Mouse (Mus musculus): Measurements from ENCODE around the gene Rbfox1.
A peak's percentile ranks its signal among the peaks of the same experiment; 100 is the strongest.

Rbfox1 gene

DNA sequence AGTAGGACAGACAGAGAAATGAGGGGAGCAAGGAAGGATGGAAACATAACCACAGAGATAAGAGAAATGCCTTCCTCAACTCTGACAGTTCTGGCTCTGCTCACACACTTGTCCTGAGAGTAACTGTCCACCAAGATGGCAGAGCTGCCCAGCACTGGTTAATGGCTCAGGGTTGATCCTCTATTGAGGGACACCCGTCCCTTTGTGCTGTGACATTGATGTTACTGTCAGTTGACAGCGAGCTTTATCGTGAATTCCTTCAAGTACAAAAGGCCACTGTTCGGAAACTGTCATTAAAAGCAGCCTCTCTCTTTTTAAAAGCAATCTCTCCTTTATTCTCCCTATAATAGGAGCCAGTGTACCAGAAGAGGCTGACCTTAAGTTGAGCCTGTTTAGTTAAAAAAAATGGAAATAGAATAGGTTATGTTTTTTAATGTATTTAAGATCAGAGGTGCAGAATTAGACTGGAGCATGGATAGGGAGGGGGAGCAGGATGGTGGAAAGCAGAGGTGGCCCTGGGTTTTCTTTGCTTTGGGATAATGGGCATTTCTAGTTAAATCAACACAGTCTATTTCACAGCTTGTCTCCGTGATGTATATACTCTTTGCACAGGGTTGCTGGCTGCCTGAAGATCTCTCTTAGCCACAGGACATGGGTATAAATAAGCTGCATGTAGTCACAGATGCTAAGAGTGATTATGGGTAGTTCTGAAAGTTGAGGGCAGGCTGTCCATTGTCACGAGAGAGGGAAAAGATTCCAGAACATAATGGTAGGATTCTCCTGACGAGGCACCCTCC is 212.3 kb downstream of the Rbfox1 start:
- DNase-seq: no peak

- no peak for DNase-seq
Observed at GRCm38 (mm10) chr16:6098116-6098515, 213.0 kb downstream of the Rbfox1 start.

- DNase-seq: no peak
Observed at GRCm38 (mm10) chr16:6099598-6099997, 214.4 kb downstream of the Rbfox1 start.

DNA sequence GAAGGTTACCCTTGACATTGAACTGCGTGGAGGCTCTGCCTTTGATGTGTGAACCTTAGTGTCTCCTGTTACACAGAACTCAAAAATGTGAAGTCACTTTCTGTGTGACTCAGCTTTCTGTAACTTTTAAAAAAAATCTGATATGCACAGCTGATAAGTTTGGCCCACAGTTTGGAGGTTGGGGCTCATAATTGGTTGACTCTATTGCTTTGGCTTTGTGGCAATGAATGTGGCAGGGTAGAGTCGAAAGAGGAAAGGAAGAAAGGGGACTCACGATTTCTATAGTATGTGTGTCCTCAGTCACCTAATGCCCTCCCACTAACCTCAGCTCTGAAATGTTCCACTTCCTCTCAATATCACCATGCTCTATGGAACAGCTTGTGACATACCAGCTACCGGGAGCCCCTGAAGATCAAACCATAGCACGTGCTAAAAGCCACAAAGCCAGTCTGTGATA is 215.3 kb downstream of the Rbfox1 start:
- no peak for DNase-seq

- DNase-seq: no peak
Observed at GRCm38 (mm10) chr16:6103713-6104112, 218.6 kb downstream of the Rbfox1 start.

DNA sequence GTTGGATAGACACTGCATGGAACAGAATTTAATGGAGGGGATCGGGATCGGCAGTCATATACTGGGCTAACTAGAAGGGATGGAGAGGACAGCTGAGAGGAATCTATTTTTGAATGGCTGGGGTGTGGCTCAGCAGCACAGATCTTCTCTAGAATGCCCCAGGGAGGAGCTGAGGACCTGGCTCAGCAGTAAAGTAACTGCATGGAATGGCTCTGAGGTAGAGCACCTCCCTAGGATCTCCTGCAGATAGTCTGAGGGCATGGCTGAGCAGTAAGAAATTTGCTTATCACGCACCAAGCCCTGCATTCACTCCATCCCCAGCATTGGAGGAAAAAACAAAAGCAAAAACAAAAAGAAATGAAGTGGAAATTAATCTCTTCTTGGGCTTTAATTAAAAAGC is 225.0 kb downstream of the Rbfox1 start:
- DNase-seq: no peak

GRCm38 (mm10) chr16:6113836-6114475 is 228.8 kb downstream of the Rbfox1 start:
- no peak for DNase-seq

DNA sequence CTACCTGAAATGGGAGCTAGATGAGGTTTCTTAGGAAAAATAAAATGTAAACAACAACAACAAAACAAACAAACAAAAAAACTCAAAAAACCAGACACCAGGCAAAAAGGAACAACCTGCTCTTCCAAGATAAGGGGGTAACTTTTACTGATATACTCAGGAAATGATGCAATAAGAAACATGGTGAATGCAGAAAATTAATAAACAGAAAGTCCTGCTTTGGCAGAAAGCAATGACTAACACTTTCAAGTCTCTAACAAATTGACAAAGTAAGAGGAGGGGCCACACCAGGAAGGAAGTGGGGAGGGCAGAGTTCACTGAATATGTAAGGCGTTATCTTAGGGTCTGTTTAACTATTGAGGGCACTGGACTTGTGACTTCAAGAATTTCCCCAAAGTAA is 234.3 kb downstream of the Rbfox1 start:
- DNase-seq: no peak

GRCm38 (mm10) chr16:6121232-6121631 is 236.1 kb downstream of the Rbfox1 start:
- DNase-seq: no peak

DNA sequence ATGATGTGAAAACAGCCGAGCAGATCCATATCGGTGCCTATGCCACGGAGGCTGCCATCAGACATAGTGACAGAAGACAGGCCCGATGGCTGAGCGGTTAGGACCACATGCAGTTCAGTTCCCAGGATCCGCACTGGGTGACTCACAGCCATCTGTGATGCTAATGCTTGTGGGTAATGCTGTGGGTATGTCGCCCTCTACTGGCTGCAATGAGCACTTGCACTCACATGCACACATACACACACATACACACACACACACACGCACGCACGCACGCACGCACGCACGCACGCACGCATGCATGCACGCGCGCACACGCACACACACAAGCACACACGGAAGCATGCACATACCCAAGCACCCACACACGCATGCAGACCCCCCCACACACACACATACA is 237.7 kb downstream of the Rbfox1 start:
- DNase-seq: no peak

- no peak for DNase-seq
Observed at GRCm38 (mm10) chr16:6128314-6128713, 243.2 kb downstream of the Rbfox1 start.

DNA sequence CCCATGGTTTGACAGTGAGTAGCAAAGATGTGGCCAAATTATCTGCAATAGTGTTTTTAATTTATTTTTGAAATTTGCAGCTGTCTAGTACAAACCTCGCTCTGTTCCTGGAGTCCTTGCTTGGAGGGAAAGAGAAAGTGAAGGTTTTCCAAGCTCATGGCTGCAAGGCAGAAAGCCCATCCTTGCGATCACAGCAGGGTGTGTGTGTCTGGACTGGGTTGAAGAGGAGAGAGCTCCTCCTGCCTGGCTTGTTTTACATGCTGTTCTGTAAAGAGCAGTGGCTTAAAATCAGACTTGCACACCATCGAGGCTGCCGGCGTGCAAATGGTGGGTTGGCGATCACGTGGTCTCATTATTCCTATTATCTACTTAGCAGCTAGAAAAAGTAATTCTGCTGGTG is 249.9 kb downstream of the Rbfox1 start:
- no peak for DNase-seq

DNA sequence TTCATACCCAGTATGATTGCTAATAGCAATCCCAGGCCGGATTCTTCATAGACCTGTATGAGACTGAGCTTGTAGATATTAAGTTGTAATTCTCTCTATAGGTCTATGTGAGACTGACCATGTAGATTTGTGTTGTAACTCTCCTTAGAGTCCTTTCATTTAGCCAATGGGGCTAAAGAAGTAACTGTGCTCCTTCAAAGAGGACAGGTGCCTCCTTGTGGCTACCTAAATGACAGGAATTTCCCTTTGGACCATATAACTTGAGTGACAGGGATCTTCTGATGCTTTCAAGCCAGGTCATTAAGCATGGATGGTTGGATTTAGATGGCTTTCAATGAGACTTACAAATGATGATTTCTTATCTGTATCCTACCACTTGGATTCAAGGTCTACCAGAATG is 254.3 kb downstream of the Rbfox1 start:
- DNase-seq: no peak

- no peak for DNase-seq
Observed at GRCm38 (mm10) chr16:6147957-6148356, 262.8 kb downstream of the Rbfox1 start.

DNA sequence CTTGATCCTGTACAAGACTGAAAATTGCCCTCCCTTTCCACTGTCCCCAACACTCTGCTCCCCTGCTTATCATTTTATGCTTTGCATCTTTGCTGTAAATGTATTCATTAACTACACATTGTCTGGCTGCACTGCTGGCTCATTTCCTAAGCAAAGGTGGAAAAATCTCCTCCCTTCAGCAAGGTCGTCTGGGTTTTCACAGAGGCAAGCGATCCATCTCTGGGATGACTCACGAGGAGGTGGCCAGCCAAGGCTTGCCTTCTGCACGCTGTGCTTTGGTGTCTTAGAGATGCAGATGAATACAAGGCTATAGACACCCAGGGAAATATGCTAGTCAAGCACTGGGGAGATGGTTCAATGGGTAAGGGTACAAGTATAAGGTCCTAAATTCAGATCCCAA is 264.2 kb downstream of the Rbfox1 start:
- DNase-seq: no peak

GRCm38 (mm10) chr16:6155556-6155955 is 270.4 kb downstream of the Rbfox1 start:
- DNase-seq: no peak

DNA sequence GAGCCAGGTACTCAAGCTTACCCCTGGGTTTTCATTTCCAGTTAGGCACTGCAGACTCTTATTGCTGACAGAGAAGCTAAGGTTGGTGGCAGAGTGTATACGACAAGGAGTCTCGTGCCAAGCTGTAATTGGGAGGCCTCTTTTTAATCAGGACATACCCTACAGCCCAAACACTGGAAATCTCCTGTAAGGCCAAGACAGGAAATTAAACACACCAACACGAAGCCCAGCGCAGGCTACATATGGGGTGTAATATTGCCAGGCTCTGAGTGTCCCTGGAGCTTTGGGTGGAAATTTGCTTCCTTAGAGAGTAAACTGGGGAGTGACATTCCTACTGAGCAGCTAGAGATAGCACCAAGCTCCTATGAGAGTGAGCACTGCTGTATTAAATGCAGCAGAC is 279.3 kb downstream of the Rbfox1 start:
- no peak for DNase-seq

- DNase-seq: no peak
Observed at GRCm38 (mm10) chr16:6169346-6169745, 284.2 kb downstream of the Rbfox1 start.

- DNase-seq: no peak
Observed at GRCm38 (mm10) chr16:6180819-6181218, 295.7 kb downstream of the Rbfox1 start.

- peak; percentile 7 for DNase-seq
Observed at GRCm38 (mm10) chr16:6182329-6182728, 297.2 kb downstream of the Rbfox1 start.

GRCm38 (mm10) chr16:6192358-6192757 is 307.2 kb downstream of the Rbfox1 start:
- no peak for DNase-seq

- no peak for DNase-seq
Observed at GRCm38 (mm10) chr16:6206431-6206830, 321.3 kb downstream of the Rbfox1 start.

- no peak for DNase-seq
Observed at GRCm38 (mm10) chr16:6212916-6213315, 327.8 kb downstream of the Rbfox1 start.

GRCm38 (mm10) chr16:6227449-6227848 is 342.3 kb downstream of the Rbfox1 start:
- no peak for DNase-seq

GRCm38 (mm10) chr16:6232966-6233365 is 347.8 kb downstream of the Rbfox1 start:
- no peak for DNase-seq
